In genomic region chr8:119917415-119917814, GRCm38 (mm10) we compare ENCODE assay signal across 21 mouse cellular contexts. TPM values are rescaled to one million over a fixed set of nuclear protein-coding genes. Genes with fewer than 3 reads are reported as not detected.
DNase-seq lines count a peak whose midpoint lies in the region; ATAC-seq and TF ChIP-seq lines count a peak whose summit lies in the region.
"Had no signal": no experiment of that assay in that cellular context is flagged by ENCODE, and none has a peak within 500 bp of the region (broad histone marks: within the 10 kb centered on the region; RNA-seq: fewer than 3 reads in every experiment).

No protein-coding gene starts in this region.

- ATAC-seq in heart, embryonic 12.5 days (ENCODE audit: insufficient number of reproducible peaks, low FRiP score) = no peak
- ATAC-seq in erythroid progenitor cell, adult 5-6 weeks (replicated peaks; ENCODE audit: low FRiP score, poor library complexity, severe bottlenecking) = peak; percentile 62
- peak; percentile 38; the same call in 1 of the 2 replicates for ATAC-seq in liver, embryonic 14.5 days (ENCODE audit: insufficient read depth)
- no peak for ATAC-seq in hindbrain, embryonic 12.5 days (ENCODE audit: low FRiP score)
- no peak for ATAC-seq in lung, postnatal 0 days
- ATAC-seq: inflammation-experienced regulatory T-cells, adult 6 months; midbrain, embryonic 13.5 days; Patski had no signal

- H3K79me2 ChIP-seq in MEL (ENCODE audit: control insufficient read depth, insufficient read depth, low read length, poor library complexity) = peaks cover 97% of the 10 kb centered on the region

- no peaks in the 10 kb centered on the region for H3K27me3 ChIP-seq in heart, embryonic 12.5 days (replicated peaks)
- H3K27me3 ChIP-seq in MEL (ENCODE audit: control insufficient read depth in 1 of 2, insufficient read depth in 2 of 2, low read length in 2 of 2) = no peaks in the 10 kb centered on the region
- H3K27me3 ChIP-seq in liver, embryonic 14.5 days (ENCODE audit: control insufficient read depth, insufficient read depth, low read length) = no peaks in the 10 kb centered on the region
- no peaks in the 10 kb centered on the region for H3K27me3 ChIP-seq in hindbrain, embryonic 12.5 days
- no peaks in the 10 kb centered on the region for H3K27me3 ChIP-seq in lung, postnatal 0 days (replicated peaks; ENCODE audit: insufficient read depth, low read length)
- H3K27me3 ChIP-seq: forebrain, embryonic 12.5 days; limb, embryonic 15.5 days; midbrain, embryonic 13.5 days; Patski had no signal

- no peak for TF ChIP-seq RAD21 in MEL (IDR thresholded peaks at IDR 0.05; ENCODE audit: low read depth, low read length)

- H3K4me2 ChIP-seq in heart, embryonic 12.5 days = no peak overlapping the region
- peak overlapping the region; percentile 96 for H3K4me2 ChIP-seq in liver, embryonic 14.5 days (ENCODE audit: low read depth)
- H3K4me2 ChIP-seq in hindbrain, embryonic 12.5 days (replicated peaks) = no peak overlapping the region
- H3K4me2 ChIP-seq in lung, postnatal 0 days (replicated peaks; ENCODE audit: low read depth, low read length) = no peak overlapping the region
- H3K4me2 ChIP-seq: forebrain, embryonic 12.5 days; hindbrain, embryonic 14.5 days; limb, embryonic 15.5 days; midbrain, embryonic 13.5 days had no signal

- WGBS in heart, embryonic 12.5 days = 83% methylated on average over 3 of the region's 3 CpGs
- WGBS in liver, embryonic 14.5 days (ENCODE audit: insufficient replicate concordance) = 30% methylated on average over 3 of the region's 3 CpGs
- WGBS in hindbrain, embryonic 12.5 days = 96% methylated on average over 3 of the region's 3 CpGs
- WGBS in lung, postnatal 0 days = 76% methylated on average over 3 of the region's 3 CpGs

- no peak overlapping the region for H3K4me3 ChIP-seq in heart, embryonic 12.5 days
- H3K4me3 ChIP-seq in MEL (ENCODE audit: control insufficient read depth in 1 of 2, insufficient read depth in 1 of 2, low read depth in 2 of 2, low read length in 2 of 2) = no peak overlapping the region
- H3K4me3 ChIP-seq in liver, embryonic 14.5 days (ENCODE audit: insufficient read depth in 1 of 2, low read depth in 2 of 2, low read length in 2 of 2) = peak overlapping the region; percentile 27 to 62
- no peak overlapping the region for H3K4me3 ChIP-seq in hindbrain, embryonic 12.5 days
- H3K4me3 ChIP-seq in lung, postnatal 0 days (ENCODE audit: low read depth, low read length) = no peak overlapping the region
- H3K4me3 ChIP-seq: forebrain, embryonic 12.5 days; layer of hippocampus, adult 2 months; limb, embryonic 15.5 days; midbrain, embryonic 13.5 days had no signal

- no peak for TF ChIP-seq POLR2A in MEL (IDR thresholded peaks at IDR 0.05; ENCODE audit: control insufficient read depth in 1 of 2, insufficient read depth in 1 of 2, low read depth in 1 of 2, low read length in 2 of 2, poor library complexity in 1 of 2)

- H3K27ac ChIP-seq in heart, embryonic 12.5 days (ENCODE audit: poor library complexity, severe bottlenecking) = peak overlapping the region; percentile 60
- peak overlapping the region; percentile 35; the same call in 1 of the 2 replicates for H3K27ac ChIP-seq in MEL (ENCODE audit: control insufficient read depth, low read depth, low read length)
- peak overlapping the region; percentile 93 for H3K27ac ChIP-seq in liver, embryonic 14.5 days
- H3K27ac ChIP-seq in hindbrain, embryonic 12.5 days = no peak overlapping the region
- no peak overlapping the region for H3K27ac ChIP-seq in lung, postnatal 0 days (ENCODE audit: low read length)
- H3K27ac ChIP-seq: forebrain, embryonic 12.5 days; hindbrain, embryonic 14.5 days; layer of hippocampus, adult 2 months; limb, embryonic 15.5 days; midbrain, embryonic 13.5 days had no signal

- TF ChIP-seq CTCF in MEL (IDR thresholded peaks at IDR 0.05 in 2 of 3, conservative IDR thresholded peaks at IDR 0.05 in 1 of 3; ENCODE audit: control insufficient read depth in 1 of 3, insufficient read depth in 1 of 3, low read depth in 2 of 3, low read length in 3 of 3, poor library complexity in 1 of 3, severe bottlenecking in 1 of 3) = no peak
- TF ChIP-seq CTCF in liver, embryonic 14.5 days (IDR thresholded peaks at IDR 0.05; ENCODE audit: low read depth) = no peak
- no peak for TF ChIP-seq CTCF in lung, postnatal 0 days (IDR thresholded peaks at IDR 0.05)

- no peak for DNase-seq in heart, postnatal 4 days
- no peak for DNase-seq in MEL (ENCODE audit: low read depth, low spot score)
- no peak for DNase-seq in liver, embryonic 14.5 days (ENCODE audit: low read depth in 3 of 3, low spot score in 3 of 3)
- no peak for DNase-seq in lung, postnatal 0 days (ENCODE audit: low spot score)
- DNase-seq: adrenal gland, postnatal 36 days; cerebellum, adult 11 months; cerebellum, adult 9-11 months; gastrocnemius, postnatal 36 days; kidney, adult 8-10 months; kidney, postnatal 14 days; thymus, postnatal 14 days had no signal

- peaks cover 72% of the 10 kb centered on the region for H3K4me1 ChIP-seq in heart, embryonic 12.5 days (replicated peaks)
- H3K4me1 ChIP-seq in MEL (ENCODE audit: control insufficient read depth in 1 of 2, insufficient read depth in 2 of 2, low read length in 2 of 2) = peaks cover 34 to 66% of the 10 kb centered on the region in 2 experiments
- peaks cover 74 to 82% of the 10 kb centered on the region in 2 experiments for H3K4me1 ChIP-seq in liver, embryonic 14.5 days (replicated peaks; ENCODE audit: control insufficient read depth in 2 of 2, insufficient read depth in 2 of 2, low read length in 1 of 2)
- peaks cover 38% of the 10 kb centered on the region for H3K4me1 ChIP-seq in hindbrain, embryonic 12.5 days
- peaks cover 19% of the 10 kb centered on the region; the same call in 1 of the 2 replicates for H3K4me1 ChIP-seq in lung, postnatal 0 days (ENCODE audit: insufficient read depth, low read depth, low read length)

- no peak overlapping the region for H3K9ac ChIP-seq in heart, embryonic 12.5 days
- H3K9ac ChIP-seq in MEL (ENCODE audit: control insufficient read depth, low read depth, low read length, poor library complexity, severe bottlenecking) = no peak overlapping the region
- peak overlapping the region; percentile 66 for H3K9ac ChIP-seq in liver, embryonic 14.5 days (replicated peaks)
- no peak overlapping the region for H3K9ac ChIP-seq in hindbrain, embryonic 12.5 days
- H3K9ac ChIP-seq in lung, postnatal 0 days (replicated peaks; ENCODE audit: low read depth) = no peak overlapping the region
- H3K9ac ChIP-seq: forebrain, embryonic 12.5 days; hindbrain, embryonic 14.5 days; limb, embryonic 15.5 days; midbrain, embryonic 13.5 days had no signal

- H3K9me3 ChIP-seq in heart, embryonic 12.5 days (replicated peaks) = no peaks in the 10 kb centered on the region
- no peaks in the 10 kb centered on the region for H3K9me3 ChIP-seq in MEL (replicated peaks; ENCODE audit: insufficient read depth, low read length)
- H3K9me3 ChIP-seq in liver, embryonic 14.5 days (ENCODE audit: control insufficient read depth, low read length) = no peaks in the 10 kb centered on the region
- no peaks in the 10 kb centered on the region for H3K9me3 ChIP-seq in hindbrain, embryonic 12.5 days (replicated peaks)
- no peaks in the 10 kb centered on the region for H3K9me3 ChIP-seq in lung, postnatal 0 days (ENCODE audit: low read length)
- H3K9me3 ChIP-seq: forebrain, embryonic 12.5 days; limb, embryonic 15.5 days; midbrain, embryonic 13.5 days had no signal

- TF ChIP-seq EP300 in MEL (IDR thresholded peaks at IDR 0.05; ENCODE audit: low read depth in 1 of 2, low read length in 2 of 2) = no peak
- no peak for TF ChIP-seq EP300 in liver, embryonic 14.5 days (IDR thresholded peaks at IDR 0.05; ENCODE audit: low read depth)
- TF ChIP-seq EP300 in lung, postnatal 0 days (IDR thresholded peaks at IDR 0.05) = no peak

- H3K36me3 ChIP-seq in heart, embryonic 12.5 days = peaks cover 7% of the 10 kb centered on the region; the same call in 1 of the 2 replicates
- H3K36me3 ChIP-seq in MEL (ENCODE audit: control insufficient read depth in 1 of 2, insufficient read depth in 2 of 2, low read length in 2 of 2) = peaks cover 13 to 69% of the 10 kb centered on the region in 2 experiments
- H3K36me3 ChIP-seq in liver, embryonic 14.5 days (replicated peaks; ENCODE audit: control insufficient read depth, insufficient read depth, low read depth) = peaks cover 2% of the 10 kb centered on the region; the same call in 1 of the 2 replicates
- 0 out of 2 replicates have a peak, but pooled peaks cover 6% of the 10 kb centered on the region for H3K36me3 ChIP-seq in hindbrain, embryonic 12.5 days
- H3K36me3 ChIP-seq in lung, postnatal 0 days (ENCODE audit: insufficient read depth, low read length) = no peaks in the 10 kb centered on the region
- H3K36me3 ChIP-seq: limb, embryonic 15.5 days had no signal

RNA-seq across cellular contexts. Expression of gene Gm20388, which starts 6.8 kb away (rescaled TPM):
- polyA plus RNA-seq in heart, embryonic 12.5 days (2016; fragmentation: Nextera tagmentation; extraction: Ambion mirVana) = 4.0 TPM in 1 of 2 replicates, not detected in the other
- 1 to 10 TPM in 1 of 2 experiments, not detected in 1; 5.8 TPM for total RNA-seq in heart, postnatal 4 days (2021)
- 8.1 and 11.1 TPM in 2 replicates for total RNA-seq in MEL (2012; rRNA removed)
- polyA plus RNA-seq in MEL (2012; ENCODE audit: insufficient read depth in 1 of 2, insufficient read length in 2 of 2, low read depth in 1 of 2, low replicate concordance in 2 of 2, missing spikeins in 1 of 2) = 10 to 100 TPM in 1 of 2 experiments, not detected in 1; 17.8 TPM
- total RNA-seq in erythroid progenitor cell, adult 5-6 weeks (2015; ENCODE audit: low replicate concordance) = 4.2 and 5.0 TPM in 2 replicates
- total RNA-seq in erythroid progenitor cell, adult 5-6 weeks (2017; ENCODE audit: low replicate concordance) = 7.4 TPM in 1 of 2 replicates, not detected in the other
- polyA plus RNA-seq in liver, embryonic 14.5 days (2012; rRNA removed) = 8.5 and 9.7 TPM in 2 replicates
- not detected in 2 replicates for polyA plus RNA-seq in liver, embryonic 14.5 days (2014; fragmentation: Nextera tagmentation; extraction: Ambion mirVana)
- polyA plus RNA-seq in hindbrain, embryonic 12.5 days (2016; fragmentation: Nextera tagmentation; extraction: Ambion mirVana) = not detected in 2 replicates
- not detected in 2 replicates for polyA plus RNA-seq in lung, postnatal 0 days (2015; fragmentation: Nextera tagmentation; extraction: Ambion mirVana)
- polyA plus RNA-seq: forebrain, embryonic 12.5 days; hindbrain, embryonic 14.5 days had no signal

RNA-seq across cellular contexts. Expression of gene Usp10, which starts 7.3 kb away (rescaled TPM):
- 112 and 116 TPM in 2 replicates for polyA plus RNA-seq in heart, embryonic 12.5 days (2016; fragmentation: Nextera tagmentation; extraction: Ambion mirVana)
- 10 to 100 TPM; 80.8 to 86.6 TPM for total RNA-seq in heart, postnatal 4 days (2021)
- 205 and 227 TPM in 2 replicates for total RNA-seq in MEL (2012; rRNA removed)
- 100 to 1,000 TPM; 263 to 398 TPM for polyA plus RNA-seq in MEL (2012; ENCODE audit: insufficient read depth in 1 of 2, insufficient read length in 2 of 2, low read depth in 1 of 2, low replicate concordance in 2 of 2, missing spikeins in 1 of 2)
- total RNA-seq in erythroid progenitor cell, adult 5-6 weeks (2015; ENCODE audit: low replicate concordance) = 47.8 and 119 TPM in 2 replicates
- 77.7 and 112 TPM in 2 replicates for total RNA-seq in erythroid progenitor cell, adult 5-6 weeks (2017; ENCODE audit: low replicate concordance)
- 23.8 and 47.0 TPM in 2 replicates for polyA plus RNA-seq in liver, embryonic 14.5 days (2012; rRNA removed)
- 59.0 and 60.8 TPM in 2 replicates for polyA plus RNA-seq in liver, embryonic 14.5 days (2014; fragmentation: Nextera tagmentation; extraction: Ambion mirVana)
- 137 and 141 TPM in 2 replicates for polyA plus RNA-seq in hindbrain, embryonic 12.5 days (2016; fragmentation: Nextera tagmentation; extraction: Ambion mirVana)
- polyA plus RNA-seq in lung, postnatal 0 days (2015; fragmentation: Nextera tagmentation; extraction: Ambion mirVana) = 38.1 and 40.3 TPM in 2 replicates

RNA-seq across cellular contexts. Expression of gene Klhl36, which starts 55.3 kb away (rescaled TPM):
- polyA plus RNA-seq in heart, embryonic 12.5 days (2016; fragmentation: Nextera tagmentation; extraction: Ambion mirVana) = 10.3 and 12.5 TPM in 2 replicates
- total RNA-seq in heart, postnatal 4 days (2021) = 1 to 10 TPM; 4.7 to 4.8 TPM
- 4.5 and 4.6 TPM in 2 replicates for total RNA-seq in MEL (2012; rRNA removed)
- 1 to 10 TPM in 1 of 2 experiments, not detected in 1; 6.6 TPM for polyA plus RNA-seq in MEL (2012; ENCODE audit: insufficient read depth in 1 of 2, insufficient read length in 2 of 2, low read depth in 1 of 2, low replicate concordance in 2 of 2, missing spikeins in 1 of 2)
- 1.1 TPM in 1 of 2 replicates, not detected in the other for total RNA-seq in erythroid progenitor cell, adult 5-6 weeks (2015; ENCODE audit: low replicate concordance)
- total RNA-seq in erythroid progenitor cell, adult 5-6 weeks (2017; ENCODE audit: low replicate concordance) = 1.8 and 2.3 TPM in 2 replicates
- polyA plus RNA-seq in liver, embryonic 14.5 days (2012; rRNA removed) = 2.5 TPM in 2 replicates
- 2.7 and 3.3 TPM in 2 replicates for polyA plus RNA-seq in liver, embryonic 14.5 days (2014; fragmentation: Nextera tagmentation; extraction: Ambion mirVana)
- 12.2 and 12.8 TPM in 2 replicates for polyA plus RNA-seq in hindbrain, embryonic 12.5 days (2016; fragmentation: Nextera tagmentation; extraction: Ambion mirVana)
- 11.4 and 11.6 TPM in 2 replicates for polyA plus RNA-seq in lung, postnatal 0 days (2015; fragmentation: Nextera tagmentation; extraction: Ambion mirVana)

Comparison
In these comparisons a context has a peak if more than half of its experiments do, and no peak if none do; other contexts are left out.
1. ATAC-seq: peak in erythroid progenitor cell, adult 5-6 weeks (single experiment) and liver, embryonic 14.5 days (single experiment); none in heart, embryonic 12.5 days (single experiment), hindbrain, embryonic 12.5 days (single experiment) and lung, postnatal 0 days (single experiment).
2. H3K27ac ChIP-seq: peak in heart, embryonic 12.5 days (single experiment), MEL (single experiment) and liver, embryonic 14.5 days (single experiment); none in hindbrain, embryonic 12.5 days (single experiment) and lung, postnatal 0 days (single experiment).
3. H3K4me3 ChIP-seq: peak in liver, embryonic 14.5 days (2 of 2); none in heart, embryonic 12.5 days (single experiment), MEL (0 of 2), hindbrain, embryonic 12.5 days (single experiment) and lung, postnatal 0 days (single experiment).